In the genomic region with DNA sequence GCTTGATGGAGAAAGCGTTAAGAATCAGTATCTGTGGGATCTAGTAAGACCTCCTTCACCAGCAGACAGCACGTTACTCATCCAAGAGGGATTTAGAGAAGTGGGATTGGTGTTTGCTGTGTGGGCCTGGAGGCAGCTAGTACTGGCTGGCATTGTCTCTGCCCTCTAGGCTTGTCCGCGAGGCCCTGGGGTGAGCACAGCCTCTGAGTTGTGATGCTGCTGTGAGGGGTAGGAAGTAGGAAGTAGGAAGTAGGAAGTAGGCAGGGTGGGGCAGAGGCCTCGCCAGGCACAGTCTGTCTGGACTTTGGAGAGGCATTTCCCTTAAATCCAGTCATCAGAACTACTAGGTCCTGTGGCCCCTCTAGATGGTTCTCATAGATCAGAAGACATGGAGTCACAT, we compare ENCODE assay signal across 31 mouse cellular contexts. TPM values are rescaled to one million over a fixed set of nuclear protein-coding genes. Genes with fewer than 3 reads are reported as not detected.
DNase-seq lines count a peak whose midpoint lies in the region; ATAC-seq and TF ChIP-seq lines count a peak whose summit lies in the region.
"Had no signal": no experiment of that assay in that cellular context is flagged by ENCODE, and none has a peak within 500 bp of the region (broad histone marks: within the 10 kb centered on the region; RNA-seq: fewer than 3 reads in every experiment).

No protein-coding gene starts in this region.

- H3K9ac ChIP-seq in ES-E14 (ENCODE audit: insufficient read depth, low read depth, low read length, poor library complexity, severe bottlenecking), result peak overlapping the region; percentile 5; the same call in 1 of the 2 replicates
- H3K9ac ChIP-seq in lung, postnatal 0 days (replicated peaks; ENCODE audit: low read depth), result no peak overlapping the region
- H3K9ac ChIP-seq: forebrain, embryonic 13.5 days; hindbrain, embryonic 12.5 days; midbrain, embryonic 15.5 days had no signal

- TF ChIP-seq CTCF in left cerebral cortex, adult 2 months (IDR thresholded peaks at IDR 0.05), result no peak
- no peak for TF ChIP-seq CTCF in lung, postnatal 0 days (IDR thresholded peaks at IDR 0.05)

- H3K4me3 ChIP-seq in left cerebral cortex, adult 2 months, result no peak overlapping the region
- H3K4me3 ChIP-seq in ES-E14 (ENCODE audit: insufficient read depth in 1 of 2, low read depth in 1 of 2, low read length in 2 of 2, poor library complexity in 1 of 2, severe bottlenecking in 1 of 2), result no peak overlapping the region
- no peak overlapping the region for H3K4me3 ChIP-seq in lung, postnatal 0 days (ENCODE audit: low read depth, low read length)
- no peak overlapping the region for H3K4me3 ChIP-seq in heart, embryonic 10.5 days
- H3K4me3 ChIP-seq: forebrain, embryonic 13.5 days; hindbrain, embryonic 12.5 days; limb, embryonic 13.5 days; megakaryocyte, embryonic 14.5 days; midbrain, embryonic 15.5 days had no signal

- 54% methylated on average over 5 of the region's 5 CpGs for WGBS in lung, postnatal 0 days
- WGBS in heart, embryonic 10.5 days, result 71% methylated on average over 5 of the region's 5 CpGs

- peak; percentile 72 for ATAC-seq in lung, postnatal 0 days
- peak; percentile 92 for ATAC-seq in megakaryocyte, adult 5-6 weeks (ENCODE audit: poor library complexity, severe bottlenecking)
- ATAC-seq: activated CD4-positive, CD25-positive, alpha-beta regulatory T cell, adult 4 months; CD4-positive, CD25-positive, alpha-beta regulatory T cell, adult 4 months; forebrain, embryonic 13.5 days; hindbrain, postnatal 0 days; intestine, embryonic 16.5 days; midbrain, embryonic 15.5 days had no signal

- no peak for DNase-seq in left cerebral cortex, adult 2 months (ENCODE audit: extremely low spot score in 1 of 2, low spot score in 2 of 2)
- no peak for DNase-seq in left cerebral cortex, postnatal 10 days (ENCODE audit: extremely low spot score in 1 of 2, low spot score in 2 of 2)
- DNase-seq in ES-E14 (ENCODE audit: low read depth, low spot score), result no peak
- peak; percentile 19 for DNase-seq in lung, postnatal 0 days (ENCODE audit: low spot score)
- DNase-seq in cerebellum, adult 9-11 months, result no peak
- no peak for DNase-seq in thymus, postnatal 10 days (ENCODE audit: low spot score in 2 of 2)
- no peak for DNase-seq in heart, embryonic 10.5 days (ENCODE audit: low spot score)
- DNase-seq: adrenal gland, adult 2 months; adrenal gland, postnatal 36 days; cerebellum, adult 2 months; cerebellum, postnatal 25 days; gastrocnemius, postnatal 25 days; heart, postnatal 36 days; kidney, adult 9 months; kidney, postnatal 10 days; layer of hippocampus, adult 9-11 months; right cerebral cortex, postnatal 25 days; spleen, adult 18-20 months; thymus, postnatal 25 days had no signal

- H3K27ac ChIP-seq in left cerebral cortex, adult 2 months, result peak overlapping the region; percentile 38; the same call in 1 of the 2 replicates
- 0 out of 2 replicates have a peak overlapping the region, but pooled peaks have one; percentile 40 for H3K27ac ChIP-seq in ES-E14 (ENCODE audit: insufficient read depth, low read depth, low read length, poor library complexity, severe bottlenecking)
- H3K27ac ChIP-seq in lung, postnatal 0 days (ENCODE audit: low read length), result no peak overlapping the region
- no peak overlapping the region for H3K27ac ChIP-seq in heart, embryonic 10.5 days
- H3K27ac ChIP-seq: forebrain, embryonic 13.5 days; hindbrain, embryonic 12.5 days; hindbrain, postnatal 0 days; limb, embryonic 13.5 days; midbrain, embryonic 15.5 days had no signal

- in situ Hi-C loops in ES-E14 (cut with MboI; ENCODE audit: low sequenced_read_pairs in 2 of 2, unreplicated experiment in 2 of 2), result loop anchor here (10.0 kb wide), 1 partner anchor 116 kb away; no protein-coding TSS in a partner anchor

- peaks cover 2% of the 10 kb centered on the region; the same call in 1 of the 2 replicates for H3K36me3 ChIP-seq in ES-E14 (ENCODE audit: control insufficient read depth, insufficient read depth, low read length, poor library complexity, severe bottlenecking)
- H3K36me3 ChIP-seq in lung, postnatal 0 days (ENCODE audit: insufficient read depth, low read length), result peaks cover 4% of the 10 kb centered on the region
- peaks cover 28% of the 10 kb centered on the region for H3K36me3 ChIP-seq in heart, embryonic 10.5 days

- intact Hi-C loops in left cerebral cortex, adult 2 months (cut with DNase I), result no loop called here
- intact Hi-C loops in left cerebral cortex, postnatal 10 days (cut with DNase I), result no loop called here

- H3K9me3 ChIP-seq in ES-E14 (ENCODE audit: control insufficient read depth, insufficient read depth, low read depth, low read length), result no peaks in the 10 kb centered on the region
- no peaks in the 10 kb centered on the region for H3K9me3 ChIP-seq in lung, postnatal 0 days (ENCODE audit: low read length)
- H3K9me3 ChIP-seq in heart, embryonic 10.5 days, result no peaks in the 10 kb centered on the region
- H3K9me3 ChIP-seq: forebrain, embryonic 13.5 days; hindbrain, embryonic 12.5 days; limb, embryonic 13.5 days; megakaryocyte, embryonic 14.5 days; midbrain, embryonic 15.5 days had no signal

- no peaks in the 10 kb centered on the region for H3K27me3 ChIP-seq in lung, postnatal 0 days (replicated peaks; ENCODE audit: insufficient read depth, low read length)
- H3K27me3 ChIP-seq in heart, embryonic 10.5 days (ENCODE audit: insufficient read depth, poor library complexity, severe bottlenecking), result no peaks in the 10 kb centered on the region
- H3K27me3 ChIP-seq: forebrain, embryonic 13.5 days; hindbrain, embryonic 12.5 days; limb, embryonic 13.5 days; megakaryocyte, embryonic 14.5 days; midbrain, embryonic 15.5 days had no signal

- H3K4me2 ChIP-seq in lung, postnatal 0 days (replicated peaks; ENCODE audit: low read depth, low read length), result no peak overlapping the region
- H3K4me2 ChIP-seq: forebrain, embryonic 13.5 days; heart, embryonic 11.5 days; hindbrain, embryonic 12.5 days; limb, embryonic 13.5 days; liver, embryonic 11.5 days; midbrain, embryonic 15.5 days had no signal

- peaks cover 0 to 3% of the 10 kb centered on the region in 2 experiments; a peak in 1 of 4 replicates for H3K4me1 ChIP-seq in ES-E14 (ENCODE audit: control insufficient read depth in 2 of 2, insufficient read depth in 2 of 2, low read length in 2 of 2, poor library complexity in 1 of 2)
- H3K4me1 ChIP-seq in lung, postnatal 0 days (ENCODE audit: insufficient read depth, low read depth, low read length), result no peaks in the 10 kb centered on the region
- H3K4me1 ChIP-seq in heart, embryonic 10.5 days, result peaks cover 3% of the 10 kb centered on the region
- H3K4me1 ChIP-seq: forebrain, embryonic 13.5 days; hindbrain, embryonic 12.5 days had no signal

- TF ChIP-seq EP300 in lung, postnatal 0 days (IDR thresholded peaks at IDR 0.05), result no peak

TF ChIP-seq in ES-E14, 5 proteins besides CTCF, POLR2A, EP300 and RAD21:
- TF ChIP-seq ZC3H11A (IDR thresholded peaks at IDR 0.05; ENCODE audit: borderline replicate concordance, low read depth, low read length) (no peak), MAFK (IDR thresholded peaks at IDR 0.05; ENCODE audit: insufficient read depth, low read depth, low read length) (no peak), ZNF384 (IDR thresholded peaks at IDR 0.05; ENCODE audit: low read depth, low read length) (no peak), CHD2 (IDR thresholded peaks at IDR 0.05; ENCODE audit: low read depth, low read length) (no peak), HCFC1 (IDR thresholded peaks at IDR 0.05; ENCODE audit: borderline replicate concordance, insufficient read depth, low read length) (no peak)

RNA-seq across cellular contexts. Expression of gene Pcnx, which starts 50.6 kb away (rescaled TPM):
- 100 to 1,000 TPM in 1 of 2 experiments, 10 to 100 TPM in 1; 99.3 to 109 TPM for total RNA-seq in left cerebral cortex, adult 2 months (2021)
- total RNA-seq in left cerebral cortex, postnatal 10 days (2021), result 100 to 1,000 TPM; 107 to 115 TPM
- 24.9 and 36.0 TPM in 2 replicates for total RNA-seq in ES-E14 (2012; rRNA removed)
- 12.8 and 13.5 TPM in 2 replicates for polyA plus RNA-seq in lung, postnatal 0 days (2015; fragmentation: Nextera tagmentation; extraction: Ambion mirVana)
- total RNA-seq in megakaryocyte, adult 5-6 weeks (2015), result 33.1 and 40.1 TPM in 2 replicates
- 13.1 and 18.8 TPM in 2 replicates for total RNA-seq in megakaryocyte, adult 5-6 weeks (2017)
- polyA plus RNA-seq in heart, embryonic 10.5 days (2016; fragmentation: Nextera tagmentation; extraction: Ambion mirVana), result 9.8 and 13.1 TPM in 2 replicates

Comparison
In these comparisons a context has a peak if more than half of its experiments do, and no peak if none do; other contexts are left out.
1. H3K27ac ChIP-seq: peak in left cerebral cortex, adult 2 months (single experiment) and ES-E14 (single experiment); none in lung, postnatal 0 days (single experiment) and heart, embryonic 10.5 days (single experiment).